Mouse (Mus musculus): Measurements from ENCODE around the gene Edn3. TPM values are rescaled to one million over a fixed set of nuclear protein-coding genes. Genes with fewer than 3 reads are reported as not detected.

Gene Edn3
- polyA plus RNA-seq (2021; fragmentation: Nextera tagmentation) = 5.0 and 5.7 TPM in 2 replicates
- long read RNA-seq, experiment 1, transcript Edn3-201 (5 exons, 3,117 nt) = major isoform, 8 of 11 reads
- long read RNA-seq, experiment 1, partial matches to known transcripts = 0 of 11 reads
- long read RNA-seq, experiment 1, other reads (novel, unspliced or antisense) = 2 of 11 reads
- long read RNA-seq, experiment 2, transcript Edn3-201 (5 exons, 3,117 nt) = major isoform, 5 of 8 reads
- long read RNA-seq, experiment 2, partial matches to known transcripts = 1 of 8 reads
- long read RNA-seq, experiment 2, other reads (novel, unspliced or antisense) = 1 of 8 reads

DNA sequence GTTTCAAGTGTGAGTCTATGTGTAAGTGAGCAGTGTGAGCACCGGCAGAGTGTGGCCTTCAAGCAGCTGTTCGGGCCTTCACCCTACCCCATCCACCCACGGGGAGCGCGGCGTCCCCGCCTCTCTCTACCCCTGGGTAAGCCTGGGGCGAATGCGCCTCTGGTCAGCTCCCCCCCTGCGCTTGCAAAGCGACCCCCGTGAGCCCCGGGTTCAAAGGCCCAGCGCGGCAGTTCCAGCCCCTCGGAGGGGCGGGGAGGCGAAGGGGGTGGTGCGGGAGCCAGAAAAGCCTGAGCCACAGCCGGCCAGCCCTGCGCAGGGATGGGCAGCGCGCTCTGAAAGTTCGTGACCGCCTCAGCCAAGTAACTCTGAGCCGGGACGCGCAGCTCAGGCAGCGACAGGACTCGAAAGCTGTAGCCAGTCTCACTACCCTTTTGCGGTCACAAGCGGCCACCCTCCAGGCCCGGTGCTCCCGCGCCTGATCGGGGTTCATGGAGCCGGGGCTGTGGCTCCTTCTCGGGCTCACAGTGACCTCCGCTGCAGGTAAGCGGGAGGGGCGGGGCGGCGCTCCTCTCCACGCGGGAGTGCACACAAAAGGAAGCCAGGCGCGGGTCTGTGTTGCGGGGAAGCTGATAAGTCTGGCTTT is at the start of gene Edn3:
Gene Edn3 (plus strand): TSS at position 141 of the 643 bp plus-strand sequence.

Other genes starting within 250 kb of the Edn3 start
- gene Zfp831, start 117.1 kb upstream of the Edn3 start, polyA plus RNA-seq (2021; fragmentation: Nextera tagmentation) = 0.99 and 1.0 TPM in 2 replicates
- gene Gm14444, start 249.6 kb downstream of the Edn3 start, polyA plus RNA-seq (2021; fragmentation: Nextera tagmentation) = 0.22 TPM in 1 of 2 replicates, not detected in the other

All from left cerebral cortex, adult 6 months (tissue).